Mouse (Mus musculus): ENCODE data around the gene Limch1.

Limch1 gene

DNA sequence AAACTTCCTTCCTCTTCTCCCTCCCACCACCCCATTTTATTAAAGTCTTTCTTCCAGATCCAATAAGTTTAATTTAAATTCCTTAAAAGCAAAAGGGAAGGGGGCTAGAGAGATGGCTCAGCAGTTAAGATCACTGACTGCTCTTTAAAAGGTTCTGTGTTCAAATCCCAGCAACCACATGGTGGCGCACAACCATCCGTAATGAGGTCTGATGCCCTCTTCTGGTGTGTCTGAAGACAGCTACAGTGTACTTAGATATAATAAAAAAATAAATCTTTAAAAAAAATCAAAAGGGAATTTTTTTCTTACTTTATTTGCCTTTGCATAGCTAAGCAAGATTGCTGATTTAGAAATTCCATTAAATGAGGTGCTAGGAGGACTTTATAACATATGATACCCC, 37.2 kb downstream of the Limch1 start:
- in situ Hi-C loops (cut with MboI, MseI): no loop called here

DNA sequence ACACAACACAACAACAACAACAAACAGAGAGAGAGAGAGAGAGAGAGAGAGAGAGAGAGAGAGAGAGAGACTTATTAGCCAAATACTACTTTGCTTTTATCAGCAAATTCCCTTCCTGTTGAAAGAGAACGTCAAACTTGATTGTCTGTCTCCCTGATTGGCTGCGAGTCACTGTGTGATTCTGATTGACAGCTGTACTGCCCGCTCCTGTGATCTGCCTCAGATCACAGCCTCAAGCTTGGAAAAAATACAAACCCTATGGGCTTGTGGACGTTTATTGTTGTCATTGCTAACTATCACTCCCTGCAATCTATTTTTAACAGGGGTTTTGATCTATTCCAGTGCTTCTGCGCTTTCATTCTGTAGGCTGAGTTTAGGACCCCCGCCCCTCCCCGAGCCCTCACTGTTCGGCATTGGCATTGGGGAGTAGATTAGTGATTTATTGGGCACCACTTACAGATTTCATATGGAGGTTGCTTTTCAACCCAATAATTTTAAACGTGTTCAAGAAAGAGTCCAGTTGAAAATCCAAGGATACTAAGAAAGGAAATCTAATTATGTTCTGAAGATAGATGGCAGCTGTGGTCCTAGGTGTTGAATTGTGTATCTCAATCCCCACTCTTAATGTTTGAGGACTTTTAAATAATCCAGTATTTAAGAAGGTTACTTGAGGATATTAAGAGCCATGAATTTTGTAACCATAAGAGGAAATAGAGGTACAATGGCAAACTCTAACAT, 39.2 kb downstream of the Limch1 start:
- in situ Hi-C loops (cut with MboI, MseI): no loop called here

- in situ Hi-C loops (cut with MboI, MseI): no loop called here
Measured at GRCm38 (mm10) chr5:66785995-66786620, 40.5 kb downstream of the Limch1 start.

DNA sequence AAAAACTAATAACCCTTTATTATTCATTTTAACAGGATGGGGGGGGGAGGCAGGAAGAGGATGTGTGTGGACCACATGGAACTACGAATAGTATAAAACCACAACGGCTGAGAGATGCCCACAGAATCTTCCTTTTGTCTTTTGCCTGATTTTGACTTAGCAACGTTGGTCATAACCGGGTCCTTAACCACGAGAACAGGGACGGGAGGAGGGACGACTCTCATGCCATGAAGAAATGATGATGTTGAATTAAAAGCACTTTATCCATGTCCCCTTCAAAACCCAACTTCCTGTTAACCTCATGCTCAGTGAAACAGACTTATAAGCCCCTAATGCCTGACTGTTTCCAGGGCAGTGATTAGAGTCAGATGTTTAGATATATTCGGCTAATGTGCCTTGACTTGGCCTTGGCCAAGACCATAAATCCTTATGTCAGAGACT, 41.0 kb downstream of the Limch1 start:
- in situ Hi-C loops (cut with MboI, MseI): no loop called here

- in situ Hi-C loops (cut with MboI, MseI): no loop called here
Measured at GRCm38 (mm10) chr5:66789041-66789440, 43.4 kb downstream of the Limch1 start.

DNA sequence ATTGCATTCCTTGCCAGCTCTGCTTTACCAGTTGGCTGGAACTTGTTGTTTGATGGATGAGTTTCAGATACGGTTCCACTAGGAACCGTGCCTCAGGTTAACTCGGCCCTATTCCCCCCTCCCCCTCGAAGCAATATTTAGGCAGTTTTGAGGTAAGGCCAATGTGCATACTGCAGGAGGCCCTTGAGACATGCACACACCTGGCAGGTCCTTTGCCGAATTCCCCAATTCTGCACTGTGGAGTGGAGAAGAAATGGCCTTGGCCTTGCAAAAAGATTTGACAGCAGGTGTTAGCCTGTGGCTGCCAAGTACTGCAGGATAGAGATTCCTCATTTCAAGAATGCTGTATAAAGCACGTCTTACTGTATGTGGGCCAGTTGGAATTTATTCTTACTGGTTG, 45.5 kb downstream of the Limch1 start:
- in situ Hi-C loops (cut with MboI, MseI): no loop called here

GRCm38 (mm10) chr5:66793251-66793650, 47.6 kb downstream of the Limch1 start:
- in situ Hi-C loops (cut with MboI, MseI): no loop called here

DNA sequence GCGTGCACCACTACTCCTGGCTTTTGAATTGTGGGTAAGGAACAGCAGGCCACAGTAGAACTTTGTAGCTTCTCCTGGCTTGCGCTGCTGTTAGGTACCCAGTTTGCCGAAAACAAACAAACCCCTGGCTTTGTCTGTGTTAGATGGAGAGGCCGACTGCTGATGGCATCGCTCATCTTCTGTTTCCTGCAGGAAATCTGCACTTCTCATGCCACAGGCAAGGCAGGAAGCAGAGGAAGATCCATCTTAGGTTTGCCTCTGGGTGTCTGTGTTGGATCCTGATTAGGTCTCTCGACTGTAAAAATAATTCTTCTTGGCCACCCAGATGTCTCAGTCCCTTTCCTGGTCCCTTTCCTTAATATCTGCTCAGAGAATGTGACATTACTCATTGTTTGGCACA, 51.7 kb downstream of the Limch1 start:
- in situ Hi-C loops (cut with MboI, MseI): no loop called here

DNA sequence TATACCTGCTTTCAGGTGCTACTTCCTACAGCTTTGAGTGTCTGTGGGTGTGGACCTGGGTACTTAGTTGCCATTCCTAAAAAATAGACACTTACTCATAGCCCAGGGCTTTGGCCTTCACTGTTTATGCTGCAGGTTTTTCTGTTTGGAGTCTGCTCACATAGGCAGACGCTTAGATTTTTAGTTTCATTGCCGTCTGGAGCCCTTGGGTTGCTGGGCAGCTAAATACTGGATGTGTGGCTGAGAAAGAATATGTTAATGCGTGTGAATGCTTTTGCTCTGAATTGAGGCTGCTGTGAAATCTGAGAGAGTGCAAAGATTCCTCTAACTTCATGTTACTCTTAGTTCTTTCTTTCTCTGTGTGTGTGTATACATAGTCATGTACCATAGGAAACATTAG, 52.5 kb downstream of the Limch1 start:
- in situ Hi-C loops (cut with MboI, MseI): no loop called here

- in situ Hi-C loops (cut with MboI, MseI): no loop called here
Measured at GRCm38 (mm10) chr5:66798591-66799003, 53.0 kb downstream of the Limch1 start.

GRCm38 (mm10) chr5:66800243-66800642, 54.6 kb downstream of the Limch1 start:
- in situ Hi-C loops (cut with MboI, MseI): no loop called here

- in situ Hi-C loops (cut with MboI, MseI): no loop called here
Measured at GRCm38 (mm10) chr5:66800977-66801376, 55.4 kb downstream of the Limch1 start.

DNA sequence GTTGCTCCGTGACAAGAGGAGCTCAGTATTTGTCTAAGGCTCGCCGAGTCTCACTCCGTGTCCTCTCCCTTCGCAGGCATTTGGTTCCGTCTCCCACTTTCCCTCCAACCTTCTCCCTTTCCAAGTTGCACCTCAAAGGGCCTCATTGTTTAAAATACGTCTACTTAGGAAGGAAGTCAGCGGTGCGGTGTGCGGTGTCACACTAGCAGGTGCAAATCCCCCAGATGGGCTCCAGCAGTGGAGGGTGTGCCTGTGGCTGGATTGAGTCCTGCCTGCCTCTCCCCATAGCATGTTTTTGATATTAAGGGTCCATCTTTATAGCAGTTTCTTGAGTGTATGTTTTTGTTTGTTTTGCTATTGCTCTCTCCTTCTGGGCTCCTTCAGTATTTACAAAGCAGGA, 56.6 kb downstream of the Limch1 start:
- in situ Hi-C loops (cut with MboI, MseI): no loop called here

DNA sequence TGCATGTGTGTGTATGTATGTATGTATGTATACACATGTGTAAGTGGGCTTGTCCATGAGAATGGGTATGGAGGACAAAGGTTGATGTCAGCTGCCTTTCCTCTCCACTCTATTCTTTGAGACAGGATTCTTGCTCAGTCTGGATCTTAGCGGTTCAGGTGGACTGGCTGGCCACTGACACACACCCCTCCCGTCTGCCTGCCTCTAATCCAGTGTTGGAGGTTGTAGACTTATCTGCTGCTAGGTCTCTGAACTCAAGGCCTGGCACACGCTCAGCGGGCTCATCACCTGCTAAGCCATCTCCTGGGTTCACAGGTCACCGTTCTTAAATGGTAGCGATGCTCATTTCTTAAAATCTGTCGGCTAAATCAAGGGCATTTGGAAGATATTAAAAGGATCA, 60.7 kb downstream of the Limch1 start:
- in situ Hi-C loops (cut with MboI, MseI): no loop called here

- in situ Hi-C loops (cut with MboI, MseI): no loop called here
Measured at GRCm38 (mm10) chr5:66807737-66808136, 62.1 kb downstream of the Limch1 start.

GRCm38 (mm10) chr5:66809016-66809570, 63.5 kb downstream of the Limch1 start:
- in situ Hi-C loops (cut with MboI, MseI): no loop called here

- in situ Hi-C loops (cut with MboI, MseI): no loop called here
Measured at GRCm38 (mm10) chr5:66810396-66810795, 64.8 kb downstream of the Limch1 start.

DNA sequence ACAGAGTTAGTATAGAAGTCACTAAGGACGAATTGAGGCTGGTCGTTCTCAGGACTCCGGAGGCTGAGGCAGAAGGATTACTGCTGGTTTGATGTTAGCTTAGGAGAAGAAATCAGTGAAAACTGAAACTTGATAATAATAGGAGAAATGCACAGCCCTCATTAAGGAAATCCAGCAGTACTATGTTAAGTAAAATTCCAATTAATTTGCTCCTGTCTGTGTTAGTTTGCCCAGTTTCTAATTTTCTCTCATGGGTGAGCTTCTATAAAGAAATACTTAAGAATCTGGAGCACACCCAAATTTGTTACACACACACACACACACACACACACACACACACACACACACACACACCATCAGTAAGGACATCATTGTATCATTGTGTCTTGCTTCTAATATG, 69.0 kb downstream of the Limch1 start:
- in situ Hi-C loops (cut with MboI, MseI): no loop called here

DNA sequence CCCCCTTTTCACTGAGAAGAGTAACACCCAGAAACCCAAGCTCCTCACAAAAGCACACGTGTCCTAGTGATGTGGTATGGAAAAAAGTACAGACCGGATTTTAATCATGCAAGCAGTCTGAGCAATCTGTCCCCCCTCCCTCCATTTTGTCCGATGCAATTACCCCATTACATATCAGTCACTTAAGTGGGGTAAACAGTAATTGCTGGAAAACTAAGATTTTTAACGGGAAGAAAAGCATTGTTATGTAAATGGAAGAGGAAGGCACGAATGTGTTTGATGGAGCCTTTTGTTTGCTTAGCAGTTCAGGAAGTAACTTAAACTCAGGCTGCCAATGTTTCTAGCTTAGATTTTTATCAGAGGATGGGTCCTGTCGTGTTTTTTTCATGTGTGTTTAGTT, 70.2 kb downstream of the Limch1 start:
- in situ Hi-C loops (cut with MboI, MseI): no loop called here

GRCm38 (mm10) chr5:66816751-66817150, 71.1 kb downstream of the Limch1 start:
- in situ Hi-C loops (cut with MboI, MseI): no loop called here

DNA sequence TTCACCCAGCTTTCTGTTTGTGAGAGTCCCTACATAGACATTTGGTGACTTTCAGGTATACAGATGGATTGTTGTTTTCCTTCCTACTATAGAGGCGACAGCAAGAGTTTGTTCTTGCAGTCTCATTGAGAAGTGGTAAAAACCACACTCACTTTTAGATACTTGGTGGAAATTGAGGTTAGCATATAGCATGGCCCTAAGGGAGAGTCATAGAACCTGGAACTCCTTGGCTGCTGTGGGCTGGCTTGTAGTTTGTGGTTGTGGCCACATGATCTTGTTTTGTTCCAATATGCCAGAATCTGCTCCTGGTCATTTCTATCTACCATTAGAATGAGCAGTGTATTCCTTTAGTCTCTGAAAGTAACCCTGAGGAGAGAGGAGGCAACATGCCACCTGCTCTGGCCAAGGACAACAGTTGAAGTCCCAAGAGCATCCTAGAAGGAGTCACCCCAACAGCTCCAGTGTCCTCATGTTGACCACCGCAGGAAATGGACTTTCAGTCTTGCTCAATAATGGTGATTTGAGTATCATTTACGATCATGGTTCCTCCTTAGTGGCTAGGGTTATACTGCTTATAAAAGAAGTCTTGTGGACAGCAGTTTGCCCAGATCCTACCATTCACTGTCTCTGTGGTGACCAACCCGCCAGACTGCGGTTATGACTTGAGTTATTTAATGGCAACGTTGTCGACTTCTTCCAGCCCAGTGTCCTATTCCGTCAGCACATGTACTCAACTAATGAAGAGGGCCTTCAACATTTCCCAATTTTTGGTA, 71.7 kb downstream of the Limch1 start:
- in situ Hi-C loops (cut with MboI, MseI): no loop called here

DNA sequence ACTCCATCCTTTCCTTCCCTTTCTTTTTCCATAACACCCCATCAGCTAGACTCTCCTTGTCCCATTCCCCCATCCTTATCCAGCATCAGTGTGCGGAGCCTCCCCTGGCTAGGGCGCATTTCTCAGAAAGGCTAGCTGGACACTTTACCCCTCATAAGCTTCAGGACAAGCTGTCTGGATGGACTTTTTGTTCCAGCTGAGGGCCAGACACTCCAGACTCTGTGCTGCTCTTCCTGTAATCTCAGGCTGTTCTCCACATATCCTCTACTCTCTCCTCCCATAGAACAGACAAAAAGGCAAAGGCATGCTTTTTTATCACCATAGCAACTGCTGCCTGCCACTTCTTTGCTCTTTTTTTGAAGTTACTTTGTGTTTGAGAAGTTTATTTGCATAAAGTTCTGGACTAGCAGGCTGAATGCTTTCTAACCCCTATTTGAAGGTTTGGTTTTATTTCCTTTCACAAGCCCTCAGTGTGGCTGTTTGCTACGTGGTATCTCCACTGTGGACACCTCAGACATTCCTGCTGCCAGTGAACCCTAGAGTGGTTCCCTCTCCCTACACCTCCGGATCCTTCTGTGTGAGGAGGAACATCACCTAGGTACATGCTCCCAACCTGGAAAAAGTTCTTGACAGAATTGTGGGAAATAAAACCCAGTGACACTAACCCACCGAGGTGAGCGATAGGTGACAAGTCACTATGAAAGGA, 77.0 kb downstream of the Limch1 start:
- in situ Hi-C loops (cut with MboI, MseI): no loop called here

Data from T-helper 17 cell (primary cell).